Mouse (Mus musculus): ENCODE results near the gene Aatf. TPM values are rescaled to one million over a fixed set of nuclear protein-coding genes. Genes with fewer than 3 reads are reported as not detected.

Aatf gene
- 10 to 100 TPM; 52.7 to 57.6 TPM for total RNA-seq (2023)

GRCm38 (mm10) chr11:84513171-84514116 is at the start of gene Aatf:
TSS of gene Aatf (minus strand) at chr11:84513522.

DNA sequence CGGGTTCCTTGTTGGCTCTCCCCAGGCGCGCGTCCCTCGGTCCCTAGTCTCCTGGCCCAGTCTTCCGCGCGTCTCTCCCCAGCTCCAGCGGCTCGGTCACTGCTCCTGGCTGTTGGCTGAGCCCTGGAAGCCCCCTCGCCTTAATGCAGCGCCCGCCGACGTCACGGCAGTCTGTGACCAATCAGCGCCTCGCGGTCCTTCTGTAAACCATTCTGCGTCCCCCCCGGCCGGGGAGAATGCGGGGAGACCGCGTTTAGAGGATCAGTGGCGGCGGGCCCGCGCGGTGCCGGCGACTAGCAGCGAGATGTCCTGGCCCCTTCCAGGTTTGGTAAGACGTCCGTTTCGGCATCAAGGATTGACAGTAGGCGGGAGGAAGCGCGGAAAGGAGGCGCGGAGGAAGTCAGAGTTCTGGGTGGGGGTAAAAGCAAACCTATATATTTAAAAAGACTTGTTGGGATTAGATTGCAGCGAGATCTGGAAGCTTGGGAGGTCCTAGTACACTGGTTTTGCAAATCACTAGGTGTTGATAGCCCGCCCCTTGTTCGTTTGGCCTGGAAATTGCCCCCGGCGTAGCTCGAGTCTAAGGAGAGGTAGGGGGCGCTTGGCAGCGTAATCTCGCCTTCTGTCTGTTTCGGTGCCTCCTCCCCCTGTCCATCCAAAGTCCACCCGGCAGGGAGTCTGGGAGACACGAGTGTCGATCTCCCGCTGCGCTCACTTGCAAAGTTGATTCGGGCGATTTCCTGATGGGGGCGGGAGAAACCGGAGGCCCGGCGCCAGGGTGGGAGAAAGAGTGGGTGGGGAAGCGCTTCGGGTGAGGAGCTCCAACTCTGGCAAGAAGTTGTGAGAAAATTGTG is 12.3 kb upstream of the Aatf start, which contains the start of gene Lhx1:
Gene Lhx1, minus strand, starts transcription at position 115 of the 854 bp plus-strand sequence.

Other genes starting within 250 kb of the Aatf start
- not detected for gene Lhx1, start 12.0 kb upstream of the Aatf start, total RNA-seq (2023)

All from T-cell, adult 66 days (primary cell).